Mouse (Mus musculus): Measurements from ENCODE around the gene Rps19.

GRCm38 (mm10) chr7:24845181-24845580 is 39.0 kb upstream of the Rps19 start:
- TF ChIP-seq CTCF (IDR thresholded peaks at IDR 0.05; ENCODE audit: borderline replicate concordance, control insufficient read depth, extremely low read depth, insufficient read depth, low read length, poor library complexity) (no peak), POLR2A (IDR thresholded peaks at IDR 0.05; ENCODE audit: control insufficient read depth, extremely low read depth, insufficient read depth, low read length, poor library complexity) (no peak)

Data from thymus, adult 2 months (tissue).